Mouse (Mus musculus) adrenal gland, postnatal 10 days (tissue): ENCODE data around the gene Tdrd3. TPM values are rescaled to one million over a fixed set of nuclear protein-coding genes. Genes with fewer than 3 reads are reported as not detected.

Experiments
- DNase-seq: peaks from one replicate; pipeline ENCODE4 v3.0.0; 2021; ENCODE audit warnings: mixed read lengths
- total RNA-seq, 2 experiments: library from RNA; stranded (reverse); gene quantifications; 2 replicates each; pipeline ENCODE4 v1.2.3; 2021

Gene Tdrd3
- total RNA-seq, 2 experiments from 2014 or later = 28.0 to 34.3 TPM

GRCm38 (mm10) chr14:87566211-87566610 is 149.8 kb downstream of the Tdrd3 start:
- DNase-seq = peak; percentile 45

GRCm38 (mm10) chr14:87567034-87567461 is 150.6 kb downstream of the Tdrd3 start:
- DNase-seq = no peak

GRCm38 (mm10) chr14:87567626-87568446 is 151.4 kb downstream of the Tdrd3 start:
- peak; percentile 26 for DNase-seq

- peak; percentile 45 for DNase-seq
Observed at GRCm38 (mm10) chr14:87568447-87568908, 152.0 kb downstream of the Tdrd3 start.

GRCm38 (mm10) chr14:87569471-87569870 is 153.0 kb downstream of the Tdrd3 start:
- DNase-seq = no peak

GRCm38 (mm10) chr14:87572453-87572852 is 156.0 kb downstream of the Tdrd3 start:
- no peak for DNase-seq

DNA sequence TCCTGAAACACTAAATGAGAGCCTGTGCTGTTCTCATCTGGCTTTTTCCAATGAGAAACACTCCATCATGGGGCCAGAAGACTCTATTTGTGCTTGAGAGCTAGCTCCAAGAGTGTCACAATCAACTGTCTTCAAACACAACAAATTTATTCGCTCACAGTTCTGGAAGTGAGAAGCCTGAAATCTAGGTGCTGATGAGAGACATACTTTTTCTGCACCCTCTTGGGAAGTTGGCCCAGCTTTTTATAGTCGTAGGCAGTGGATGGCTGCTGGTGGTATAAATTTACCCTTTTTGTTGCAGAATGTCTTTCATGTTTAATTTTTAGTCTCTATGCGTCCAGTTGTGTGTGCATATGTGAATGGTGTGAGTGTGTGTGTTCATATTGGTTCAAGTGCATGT is 166.2 kb downstream of the Tdrd3 start:
- DNase-seq = no peak
